Comparison of ENCODE assay signal across 32 mouse cellular contexts in the genomic region with DNA sequence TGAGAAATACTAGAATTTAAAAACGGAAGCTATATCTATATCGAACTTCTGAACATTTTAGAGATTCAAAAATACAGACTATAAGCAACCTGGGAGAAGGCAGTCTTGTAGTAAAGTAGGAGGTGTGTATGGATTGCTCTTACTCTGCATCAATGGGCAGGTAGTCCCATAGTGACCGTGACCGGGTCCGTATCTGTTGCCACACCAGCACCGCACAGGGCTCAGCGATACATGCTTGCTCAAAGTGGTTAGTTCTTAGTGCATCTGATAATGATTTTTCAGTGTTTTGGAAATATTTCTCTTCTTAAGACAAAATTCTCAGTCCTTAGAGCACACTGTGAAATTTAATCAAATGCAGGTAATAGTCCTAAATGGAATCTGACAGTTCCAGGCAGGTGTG.
"Had no signal": no experiment of that assay in that cellular context is flagged by ENCODE, and none has a peak within 500 bp of the region (broad histone marks: within the 10 kb centered on the region; RNA-seq: fewer than 3 reads in every experiment).

No protein-coding gene starts in this region.

- H3K9ac ChIP-seq: limb, embryonic 12.5 days; limb, embryonic 13.5 days; limb, embryonic 15.5 days; liver, embryonic 12.5 days; liver, embryonic 13.5 days; liver, embryonic 14.5 days; liver, embryonic 15.5 days; liver, postnatal 0 days; lung, embryonic 14.5 days; lung, embryonic 15.5 days; midbrain, embryonic 12.5 days; midbrain, embryonic 13.5 days; midbrain, embryonic 15.5 days; neural tube, embryonic 12.5 days had no signal

- DNase-seq: left cerebral cortex, postnatal 4 days; liver; liver, embryonic 13.5 days; liver, postnatal 0 days; lung, adult 18-20 months; lung, adult 2 months; lung, embryonic 14.5 days; lung, postnatal 10 days; lung, postnatal 14 days; lung, postnatal 36 days; lung, postnatal 4 days; midbrain, embryonic 14.5 days had no signal

- H3K9me3 ChIP-seq: limb, embryonic 10.5 days; limb, embryonic 12.5 days; limb, embryonic 13.5 days; limb, embryonic 15.5 days; liver, embryonic 12.5 days; liver, embryonic 13.5 days; liver, embryonic 15.5 days; lung, embryonic 15.5 days; megakaryocyte, embryonic 14.5 days; midbrain, embryonic 10.5 days; midbrain, embryonic 12.5 days; midbrain, embryonic 13.5 days; midbrain, embryonic 15.5 days; neural tube, embryonic 12.5 days had no signal

- ATAC-seq: liver, embryonic 12.5 days; liver, postnatal 0 days; lung, postnatal 0 days; midbrain, embryonic 13.5 days; midbrain, embryonic 15.5 days; midbrain, embryonic 16.5 days had no signal

- H3K4me3 ChIP-seq: limb, embryonic 10.5 days; limb, embryonic 12.5 days; limb, embryonic 13.5 days; limb, embryonic 15.5 days; liver, embryonic 12.5 days; liver, embryonic 13.5 days; liver, embryonic 15.5 days; lung, embryonic 15.5 days; megakaryocyte, embryonic 14.5 days; midbrain, embryonic 10.5 days; midbrain, embryonic 12.5 days; midbrain, embryonic 13.5 days; midbrain, embryonic 15.5 days; myocyte; neural tube, embryonic 12.5 days had no signal

- H3K4me2 ChIP-seq: limb, embryonic 12.5 days; limb, embryonic 13.5 days; limb, embryonic 15.5 days; liver, embryonic 11.5 days; liver, embryonic 12.5 days; liver, embryonic 13.5 days; liver, embryonic 15.5 days; lung, embryonic 14.5 days; lung, embryonic 15.5 days; midbrain, embryonic 11.5 days; midbrain, embryonic 12.5 days; midbrain, embryonic 13.5 days; midbrain, embryonic 15.5 days; neural tube, embryonic 12.5 days had no signal

- H3K27me3 ChIP-seq: limb, embryonic 12.5 days; limb, embryonic 13.5 days; limb, embryonic 15.5 days; liver, embryonic 12.5 days; liver, embryonic 13.5 days; liver, embryonic 15.5 days; lung, embryonic 15.5 days; megakaryocyte, embryonic 14.5 days; midbrain, embryonic 12.5 days; midbrain, embryonic 13.5 days; midbrain, embryonic 15.5 days; neural tube, embryonic 12.5 days had no signal

- H3K4me1 ChIP-seq: limb, embryonic 10.5 days; limb, embryonic 12.5 days; limb, embryonic 13.5 days; limb, embryonic 15.5 days; liver, embryonic 12.5 days; lung, embryonic 15.5 days; midbrain, embryonic 10.5 days; midbrain, embryonic 12.5 days; midbrain, embryonic 13.5 days; midbrain, embryonic 15.5 days; neural tube, embryonic 12.5 days had no signal

- H3K27ac ChIP-seq: limb, embryonic 10.5 days; limb, embryonic 12.5 days; limb, embryonic 13.5 days; limb, embryonic 15.5 days; liver, embryonic 12.5 days; liver, embryonic 13.5 days; liver, embryonic 14.5 days; liver, embryonic 15.5 days; lung, embryonic 15.5 days; macrophage; midbrain, embryonic 10.5 days; midbrain, embryonic 12.5 days; midbrain, embryonic 13.5 days; midbrain, embryonic 15.5 days; neural tube, embryonic 12.5 days had no signal

- H3K36me3 ChIP-seq: limb, embryonic 10.5 days; limb, embryonic 12.5 days; limb, embryonic 13.5 days; limb, embryonic 15.5 days; liver, embryonic 12.5 days; liver, embryonic 13.5 days; liver, embryonic 15.5 days; lung, embryonic 15.5 days; midbrain, embryonic 10.5 days; midbrain, embryonic 12.5 days; midbrain, embryonic 13.5 days; midbrain, embryonic 15.5 days; neural tube, embryonic 12.5 days had no signal
